Mouse (Mus musculus) heart, postnatal 10 days (tissue): Measurements from ENCODE around the gene Carmil3. TPM values are rescaled to one million over a fixed set of nuclear protein-coding genes. Genes with fewer than 3 reads are reported as not detected.

ENCODE experiments used
- DNase-seq, 2 experiments: peaks; one replicate each; pipeline ENCODE4 v3.0.0; 2021
- intact Hi-C: fragments of 180-260 bp; cut with DNase I; formaldehyde crosslinking; loops from one replicate; pipeline ENCODE4 v1.15.1; 2025
- total RNA-seq, 2 experiments: library from RNA; stranded (reverse); gene quantifications; 2 replicates each; pipeline ENCODE4 v1.2.3; 2021

Gene Carmil3
- total RNA-seq, 2 experiments from 2014 or later, result 2.8 to 4.6 TPM

DNA sequence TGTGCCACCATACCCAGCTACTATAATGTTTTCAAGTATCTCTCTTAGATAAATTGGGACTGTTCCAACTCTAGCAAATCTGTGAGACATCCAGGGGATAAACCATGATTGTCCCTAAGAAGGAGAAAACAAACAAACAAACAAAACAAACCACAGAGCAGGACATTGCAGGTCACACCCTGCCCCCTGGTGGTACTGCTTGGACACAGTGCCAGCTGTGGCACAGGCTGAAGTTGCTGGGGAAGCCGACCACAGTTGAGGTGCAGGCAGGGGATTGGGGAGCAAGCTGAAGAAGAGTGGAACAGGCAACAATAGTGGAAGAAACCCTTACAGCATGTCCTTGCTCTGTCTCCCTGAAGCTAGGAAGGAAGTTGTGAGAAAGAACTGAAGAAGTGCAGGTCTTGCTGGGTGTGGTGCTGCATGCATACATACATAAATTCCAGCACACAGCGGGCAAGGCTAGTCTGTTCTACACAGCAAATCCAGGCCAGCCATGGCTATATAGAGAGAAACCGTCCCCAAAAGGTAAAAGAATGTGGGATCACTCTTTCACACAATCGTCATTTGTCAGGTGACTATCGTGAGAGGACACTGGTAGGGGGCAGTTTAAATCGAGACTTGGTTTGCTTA lies 45.8 kb downstream of the Carmil3 start:
- intact Hi-C loops, result loop anchor here (1.0 to 2.0 kb wide), 2 partner anchors 39 to 387 kb away; no protein-coding TSS in a partner anchor
- peak; percentile 38 to 70 for DNase-seq

DNA sequence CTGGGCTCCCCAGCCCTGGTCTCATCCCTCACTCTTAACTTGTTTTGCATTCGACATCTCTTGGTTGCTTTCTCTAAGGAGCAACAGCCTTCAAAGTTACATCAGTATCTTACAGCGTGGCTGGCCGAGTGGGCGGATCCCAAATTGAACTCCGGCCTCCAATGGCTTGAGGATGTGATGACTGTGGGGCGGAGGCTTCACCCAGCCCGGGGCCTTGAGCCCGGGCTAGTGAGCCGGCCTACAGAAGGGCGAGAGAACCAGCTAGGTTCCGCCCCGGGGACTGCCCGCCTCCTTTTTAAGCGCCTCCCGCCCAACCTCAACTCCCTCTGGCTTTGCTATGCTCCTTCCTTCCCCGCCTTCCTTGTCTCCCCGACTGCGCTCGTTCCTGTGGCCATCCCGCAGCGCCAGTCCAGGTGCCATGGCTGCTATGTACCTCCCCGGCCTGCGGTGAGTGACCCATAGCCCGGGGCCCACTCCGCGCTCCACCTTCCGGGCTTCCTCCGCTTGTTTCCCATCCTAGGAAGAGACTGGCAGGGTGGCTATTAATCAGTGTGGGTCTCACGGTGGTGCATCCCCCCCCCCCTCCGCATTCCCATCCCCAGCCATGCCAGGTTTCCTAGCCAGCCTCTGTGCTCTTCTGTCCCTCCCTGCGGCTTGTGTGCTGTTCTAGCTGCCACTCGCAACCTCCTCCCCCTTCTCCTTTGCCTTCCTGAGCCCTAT lies 49.8 kb downstream of the Carmil3 start, which contains the start of gene Pck2:
Gene Pck2 (plus strand): TSS at position 200 of the 720 bp plus-strand sequence.
- intact Hi-C loops, result no loop called here
- DNase-seq, result peak; percentile 88 to 91

GRCm38 (mm10) chr14:55540787-55541321 lies 50.4 kb downstream of the Carmil3 start:
- intact Hi-C loops, result no loop called here

DNA sequence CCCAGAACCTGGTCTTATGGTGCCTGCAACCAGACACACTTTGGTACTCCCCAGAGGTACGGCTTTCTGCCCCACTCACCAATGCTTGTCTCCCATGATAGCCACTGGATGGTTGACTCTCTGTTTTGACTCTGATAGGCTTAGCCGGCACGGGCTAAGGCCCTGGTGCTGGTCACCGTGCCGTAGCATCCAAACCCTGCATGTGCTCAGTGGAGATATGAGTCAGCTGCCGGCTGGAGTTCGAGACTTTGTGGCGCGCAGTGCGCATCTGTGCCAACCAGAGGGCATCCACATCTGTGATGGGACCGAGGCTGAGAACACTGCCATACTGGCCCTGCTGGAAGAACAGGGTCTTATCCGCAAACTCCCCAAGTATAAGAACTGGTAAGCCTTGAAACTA lies 51.8 kb downstream of the Carmil3 start:
- intact Hi-C loops, result no loop called here
- no peak for DNase-seq

More at GRCm38 (mm10) chr14:55540787-55541321, 50.4 kb downstream of the Carmil3 start:
- peak; percentile 87 to 92 for DNase-seq

GRCm38 (mm10) chr14:55544334-55544733 lies 53.9 kb downstream of the Carmil3 start:
- intact Hi-C loops, result no loop called here
- no peak for DNase-seq

- DNase-seq, result no peak
- intact Hi-C loops, result no loop called here
Measured at GRCm38 (mm10) chr14:55550191-55550590, 59.7 kb downstream of the Carmil3 start.

DNA sequence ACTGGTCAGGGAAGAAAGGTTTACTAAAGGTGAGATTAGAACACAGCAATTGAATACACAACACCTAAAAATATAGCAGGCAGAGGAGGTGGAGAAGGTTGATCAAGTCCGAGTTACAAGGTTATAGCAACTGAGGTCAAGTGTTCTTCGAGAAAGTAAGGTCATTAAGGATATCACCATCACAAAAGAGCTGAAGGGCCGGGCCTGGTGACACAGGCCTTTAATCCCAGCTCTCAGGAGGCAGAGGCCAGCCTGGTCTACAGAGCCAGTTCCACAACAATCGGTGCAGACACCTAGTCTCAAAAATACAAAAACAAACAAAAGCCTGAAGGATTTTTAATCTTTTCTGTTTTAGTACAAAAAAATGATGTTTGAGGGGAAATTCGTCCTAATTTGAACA lies 60.9 kb downstream of the Carmil3 start:
- intact Hi-C loops, result no loop called here
- DNase-seq, result no peak

- intact Hi-C loops, result no loop called here
- no peak for DNase-seq
Measured at GRCm38 (mm10) chr14:55551794-55552193, 61.3 kb downstream of the Carmil3 start.

DNA sequence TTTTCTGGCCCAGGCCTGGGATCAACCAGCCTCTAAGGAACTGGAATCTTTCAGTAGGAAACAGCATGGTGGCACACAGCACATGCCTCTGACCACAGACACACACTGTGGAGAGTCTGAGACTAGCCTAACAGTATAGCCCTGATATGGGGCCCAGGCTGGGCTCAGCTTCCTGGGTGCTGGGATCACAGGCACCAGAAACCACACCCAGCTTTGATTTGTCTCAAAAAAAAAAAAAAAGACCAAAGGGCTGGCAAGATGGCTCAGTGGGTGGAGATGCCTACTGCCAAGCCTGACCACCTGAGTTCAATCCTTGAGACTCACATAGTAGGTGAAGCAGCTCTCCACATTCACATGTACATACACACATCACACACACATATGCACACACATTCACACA lies 64.2 kb downstream of the Carmil3 start:
- DNase-seq, result no peak
- intact Hi-C loops, result no loop called here

- intact Hi-C loops, result no loop called here
- no peak for DNase-seq
Measured at GRCm38 (mm10) chr14:55555788-55556187, 65.3 kb downstream of the Carmil3 start.

GRCm38 (mm10) chr14:55557003-55557402 lies 66.6 kb downstream of the Carmil3 start:
- intact Hi-C loops, result loop anchor here (1.0 kb wide), 1 partner anchor 60 kb away; no protein-coding TSS in a partner anchor
- peak; percentile 84 to 94 for DNase-seq

GRCm38 (mm10) chr14:55557587-55557986 lies 67.1 kb downstream of the Carmil3 start:
- intact Hi-C loops, result loop anchor here (1.0 kb wide), 1 partner anchor 60 kb away; no protein-coding TSS in a partner anchor
- no peak for DNase-seq

Other genes with a start within 250 kb of the Carmil3 start
- gene Dhrs4, start 11.9 kb upstream of the Carmil3 start, total RNA-seq, result 100 to 1,000 TPM; 132 to 137 TPM
- under 1 TPM in 1 of 2 experiments, not detected in 1; 0.12 TPM for gene Cpne6, start 19.8 kb downstream of the Carmil3 start, total RNA-seq
- not detected for gene Nrl, start 34.3 kb downstream of the Carmil3 start, total RNA-seq
- gene Pck2, start 49.6 kb downstream of the Carmil3 start, total RNA-seq, result 10 to 100 TPM; 23.3 to 24.1 TPM
- gene Dcaf11, start 69.4 kb downstream of the Carmil3 start, total RNA-seq, result 10 to 100 TPM; 86.3 to 87.5 TPM
- gene A730061H03Rik, start 69.8 kb downstream of the Carmil3 start, total RNA-seq, result under 1 TPM; 0.64 to 0.65 TPM
- gene Fitm1, start 85.0 kb downstream of the Carmil3 start, total RNA-seq, result 100 to 1,000 TPM; 192 to 201 TPM
- gene Psme1, start 87.5 kb downstream of the Carmil3 start, total RNA-seq, result 100 to 1,000 TPM; 247 to 272 TPM
- 10 to 100 TPM; 42.6 to 43.4 TPM for gene Emc9, start 94.7 kb downstream of the Carmil3 start, total RNA-seq
- 100 to 1,000 TPM; 139 to 140 TPM for gene Psme2, start 100.5 kb downstream of the Carmil3 start, total RNA-seq
- 10 to 100 TPM; 21.7 to 28.3 TPM for gene Rnf31, start 101.1 kb downstream of the Carmil3 start, total RNA-seq
- 10 to 100 TPM in 1 of 2 experiments, 1 to 10 TPM in 1; 9.2 to 11.3 TPM for gene Irf9, start 112.9 kb downstream of the Carmil3 start, total RNA-seq
- under 1 TPM; 0.53 to 0.67 TPM for gene Rec8, start 127.4 kb downstream of the Carmil3 start, total RNA-seq
- 10 to 100 TPM; 54.7 to 55.0 TPM for gene Ipo4, start 145.3 kb downstream of the Carmil3 start, total RNA-seq
- 1 to 10 TPM; 1.1 to 2.1 TPM for gene Gm49378, start 147.2 kb downstream of the Carmil3 start, total RNA-seq
- gene Tm9sf1, start 153.2 kb downstream of the Carmil3 start, total RNA-seq, result 10 to 100 TPM; 56.3 to 61.2 TPM
- gene Tssk4, start 159.5 kb downstream of the Carmil3 start, total RNA-seq, result under 1 TPM; 0.64 to 0.81 TPM
- gene Mdp1, start 169.9 kb downstream of the Carmil3 start, total RNA-seq, result 10 to 100 TPM; 55.6 to 72.2 TPM
- 10 to 100 TPM; 16.4 to 18.5 TPM for gene Gmpr2, start 181.3 kb downstream of the Carmil3 start, total RNA-seq
- 100 to 1,000 TPM; 291 to 295 TPM for gene Nedd8, start 181.5 kb downstream of the Carmil3 start, total RNA-seq
- gene Tinf2, start 191.2 kb downstream of the Carmil3 start, total RNA-seq, result 10 to 100 TPM; 14.2 to 16.5 TPM
- gene Tgm1, start 223.3 kb downstream of the Carmil3 start, total RNA-seq, result under 1 TPM; 0.24 to 0.25 TPM
- gene Rabggta, start 231.6 kb downstream of the Carmil3 start, total RNA-seq, result 10 to 100 TPM; 13.7 to 14.4 TPM